Mouse (Mus musculus): ENCODE measurements around the gene Kif3b. TPM values are rescaled to one million over a fixed set of nuclear protein-coding genes. Genes with fewer than 3 reads are reported as not detected.
"Not testable (repeated sequence)": the region's sequence is repeated elsewhere in the genome, so short reads cannot be mapped to it uniquely, and the experiment has no call there.

Gene Kif3b
- total RNA-seq, 2 experiments from 2014 or later: 28.0 to 29.2 TPM

DNA sequence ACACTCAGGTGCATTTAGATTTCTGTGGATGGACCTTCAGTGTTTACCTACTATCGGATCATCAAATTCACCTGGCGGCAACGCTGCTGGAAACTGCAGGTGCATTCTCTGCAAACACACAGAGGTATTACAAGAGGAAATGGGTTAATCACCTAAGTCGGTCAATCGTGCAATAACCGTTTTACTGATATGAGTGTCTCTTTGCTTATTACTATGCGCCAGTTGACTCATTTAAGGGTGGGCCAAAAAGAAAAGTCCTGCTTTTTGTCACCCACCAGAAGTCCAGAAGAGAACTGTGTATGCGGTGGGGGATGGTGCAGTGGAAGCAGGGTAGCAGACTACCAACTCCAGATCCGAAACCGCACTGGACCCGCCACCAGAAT lies 53.8 kb downstream of the Kif3b start:
- no peak for DNase-seq (ENCODE audit: low spot score in 2 of 2)

DNA sequence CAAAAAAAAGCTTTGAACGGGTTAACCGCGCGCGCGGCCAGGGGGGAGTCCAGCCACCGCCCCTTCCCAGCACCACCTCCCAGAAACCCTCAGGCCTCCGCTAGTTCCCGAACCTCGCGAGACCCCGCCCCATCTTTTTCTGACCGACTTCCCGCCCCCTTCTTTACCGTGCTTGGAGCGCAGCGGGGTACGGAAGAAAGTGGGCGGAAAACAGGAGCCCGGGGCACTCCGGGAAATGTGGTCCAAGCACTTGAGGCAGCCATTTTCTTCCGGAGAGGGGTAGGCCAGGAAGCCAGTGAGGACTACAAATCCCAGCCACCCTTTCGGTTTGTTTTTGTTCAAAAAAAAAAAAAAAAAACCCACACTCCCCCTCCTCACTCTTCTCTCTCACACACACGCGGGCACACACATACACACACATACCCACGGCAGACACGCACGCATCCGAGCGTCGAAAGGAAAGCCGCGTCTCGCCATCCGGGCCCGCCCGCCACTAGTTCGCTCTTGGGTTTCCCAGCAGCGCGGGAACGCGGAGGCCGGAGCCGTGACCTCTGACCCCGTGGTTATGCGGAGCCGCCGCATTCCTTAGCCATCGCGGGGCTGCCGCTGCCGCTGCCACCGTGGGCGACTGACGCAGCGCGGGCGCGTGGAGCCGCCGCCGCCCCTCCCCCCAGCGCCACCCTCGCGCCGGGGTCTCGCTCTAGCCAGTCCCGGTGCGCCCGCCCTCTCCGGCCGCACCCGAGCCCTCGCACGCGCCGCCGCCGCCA lies 54.4 kb downstream of the Kif3b start, which contains the start of gene Asxl1:
Gene Asxl1, plus strand, starts transcription at position 376 of the 767 bp plus-strand sequence.
- DNase-seq (ENCODE audit: low spot score in 2 of 2): peak; percentile 82 to 92

DNA sequence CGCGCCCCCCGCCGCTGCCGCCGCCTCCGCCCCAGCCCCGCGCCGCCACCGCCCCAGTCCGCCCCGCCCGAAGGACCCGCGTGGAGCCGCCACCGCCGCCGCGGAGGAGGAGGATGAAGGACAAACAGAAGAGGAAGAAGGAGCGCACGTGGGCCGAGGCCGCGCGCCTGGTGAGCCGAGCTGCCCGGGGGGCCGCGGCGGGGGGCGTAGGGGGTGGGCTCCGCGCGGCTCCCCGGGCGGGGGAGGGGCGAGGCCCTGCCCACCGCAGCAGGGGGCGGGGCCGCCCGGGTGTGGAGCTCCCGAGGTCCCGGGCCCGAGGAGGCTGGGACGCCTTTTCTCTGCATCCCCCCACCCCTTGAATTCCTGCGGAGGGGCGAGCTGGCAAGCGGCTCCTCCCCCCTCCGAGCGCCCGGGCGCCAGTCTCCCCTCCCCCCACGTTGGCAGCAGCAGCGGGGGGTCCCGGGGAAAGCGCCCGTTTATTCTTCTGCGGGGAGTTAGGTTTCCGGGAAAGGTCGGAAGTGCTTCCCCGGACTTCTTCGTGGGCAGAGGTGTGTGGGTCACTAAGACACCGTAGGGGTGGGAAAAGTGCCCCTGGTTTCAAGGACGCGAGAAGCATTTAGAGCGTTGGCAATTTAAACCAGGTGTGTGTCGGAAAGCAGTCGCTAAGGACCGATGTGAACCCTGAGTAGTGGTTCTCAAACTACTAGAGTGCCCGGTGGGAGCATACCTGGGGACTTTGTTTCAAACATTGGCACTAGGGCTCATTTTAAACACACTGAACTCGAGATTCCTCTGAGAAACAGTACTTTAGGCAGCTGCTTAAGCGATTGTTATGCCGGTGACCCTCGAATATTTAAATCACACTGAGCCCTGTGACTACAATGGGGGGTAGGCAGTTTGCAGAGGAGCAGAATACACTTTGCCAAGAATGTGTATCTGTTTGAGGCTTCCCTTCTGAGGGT lies 55.3 kb downstream of the Kif3b start:
- peak; percentile 34 to 37 for DNase-seq (ENCODE audit: low spot score in 2 of 2)

DNA sequence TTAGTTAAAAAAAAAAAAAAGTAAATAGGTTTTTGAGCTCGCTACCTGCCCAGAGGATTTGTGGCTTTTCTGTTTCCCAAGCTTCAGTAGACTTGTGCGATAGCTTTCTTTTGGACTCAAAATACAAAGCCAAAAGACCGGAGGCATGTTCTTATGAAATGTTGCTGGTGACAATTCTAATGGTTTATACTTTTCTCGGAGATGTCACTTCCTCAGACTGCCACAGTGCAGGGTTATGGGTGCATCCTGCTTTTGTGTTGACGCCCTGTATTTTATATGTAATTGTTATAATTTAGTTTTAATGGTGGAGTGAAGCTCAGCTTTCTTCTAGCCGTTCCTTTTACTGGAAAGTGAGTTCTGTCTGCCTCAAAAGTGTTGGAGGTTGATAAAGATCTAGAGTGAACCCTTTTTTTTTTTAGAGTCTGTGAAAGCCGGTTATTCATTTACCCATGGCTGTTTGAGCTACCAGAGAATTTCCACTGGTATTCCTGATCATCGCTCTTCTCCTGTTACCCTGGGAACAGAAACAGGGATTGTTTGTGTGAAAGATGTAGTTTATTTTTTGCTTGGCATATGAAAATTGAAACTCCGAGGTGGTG lies 56.1 kb downstream of the Kif3b start:
- no peak for DNase-seq (ENCODE audit: low spot score in 2 of 2)

DNA sequence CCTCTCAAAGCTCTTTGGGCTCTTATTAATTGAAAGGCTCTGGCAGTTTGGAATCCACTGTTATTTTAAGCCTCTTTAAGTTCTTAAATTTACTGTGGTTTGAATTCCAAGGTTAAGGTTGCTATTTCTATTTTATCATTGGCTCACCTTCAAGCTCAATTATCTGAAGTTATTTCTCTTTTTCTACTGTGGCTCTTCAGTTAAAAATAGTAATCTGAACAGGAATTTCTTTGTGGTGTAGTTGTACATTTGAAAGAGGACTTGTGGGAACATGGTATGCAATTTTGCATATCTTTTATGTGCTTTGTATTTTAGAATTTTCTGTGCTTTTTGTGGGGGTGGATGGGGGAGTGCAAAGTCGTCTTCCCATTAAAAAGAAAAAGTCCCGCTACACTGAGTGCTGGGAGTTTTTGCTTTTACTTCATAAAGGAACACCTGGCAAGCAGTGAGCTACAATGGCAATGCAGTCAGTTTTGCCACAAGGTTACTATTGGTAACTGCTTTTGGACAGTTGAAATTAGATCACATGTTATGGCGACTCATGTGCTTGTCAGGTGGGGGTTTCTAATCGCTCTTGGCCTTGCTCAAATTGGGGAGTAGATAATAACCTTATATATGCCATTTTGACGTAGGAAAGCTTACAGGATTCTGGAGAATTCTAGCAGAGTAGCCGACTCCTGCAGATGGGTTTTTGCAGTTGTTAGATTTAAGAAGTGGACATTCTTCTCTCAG lies 57.1 kb downstream of the Kif3b start:
- no peak for DNase-seq (ENCODE audit: low spot score in 2 of 2)

DNA sequence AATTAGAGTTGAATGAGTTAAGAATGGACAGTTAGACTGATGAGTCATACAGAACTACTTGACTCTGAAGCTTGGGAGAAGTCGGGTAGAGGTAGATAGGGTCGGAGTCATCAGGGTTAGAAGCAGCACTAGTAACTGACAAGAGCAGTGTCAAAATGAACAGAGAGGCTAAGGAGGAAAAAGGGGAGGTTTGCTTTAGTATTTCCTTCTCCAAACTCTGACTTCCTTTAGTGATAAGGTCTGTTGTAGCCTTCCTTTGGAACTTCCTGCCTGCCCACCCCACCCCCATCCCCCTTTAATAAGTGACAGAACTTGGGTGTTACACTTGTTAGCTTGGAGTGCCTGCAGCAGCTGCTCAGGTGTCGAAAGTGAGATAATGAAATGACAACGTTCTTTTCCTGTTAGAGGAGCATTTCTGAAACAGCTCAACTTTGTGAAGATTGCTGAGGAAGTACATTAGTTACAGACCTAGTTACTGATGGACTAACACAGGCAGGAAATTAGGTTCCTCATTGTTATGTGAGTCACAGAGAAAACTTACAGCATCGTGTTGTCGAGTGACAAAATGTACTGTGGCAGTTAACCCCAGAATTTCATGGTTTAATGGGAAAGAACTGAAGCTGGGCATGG lies 59.5 kb downstream of the Kif3b start:
- DNase-seq (ENCODE audit: low spot score in 2 of 2): no peak

DNA sequence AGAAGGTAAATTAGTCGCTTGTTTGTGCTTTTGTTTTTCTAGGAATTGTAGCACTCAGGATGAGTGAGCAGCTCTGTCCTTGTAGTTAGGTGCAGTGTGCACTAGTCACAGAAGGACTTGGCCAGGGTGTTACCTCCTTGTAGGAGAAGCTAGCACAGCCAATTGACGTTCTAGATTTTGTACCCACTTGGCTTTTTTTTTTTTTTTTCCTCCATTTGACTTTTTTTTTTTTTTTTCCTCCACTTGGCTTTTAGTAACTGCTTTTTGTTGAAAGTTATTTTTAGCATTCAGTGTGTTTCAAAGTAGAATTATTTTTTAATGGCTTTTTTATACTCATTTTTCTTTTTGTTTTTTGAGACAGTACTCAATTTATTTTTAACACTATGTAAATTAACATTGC lies 63.4 kb downstream of the Kif3b start:
- DNase-seq (ENCODE audit: low spot score in 2 of 2): no peak

DNA sequence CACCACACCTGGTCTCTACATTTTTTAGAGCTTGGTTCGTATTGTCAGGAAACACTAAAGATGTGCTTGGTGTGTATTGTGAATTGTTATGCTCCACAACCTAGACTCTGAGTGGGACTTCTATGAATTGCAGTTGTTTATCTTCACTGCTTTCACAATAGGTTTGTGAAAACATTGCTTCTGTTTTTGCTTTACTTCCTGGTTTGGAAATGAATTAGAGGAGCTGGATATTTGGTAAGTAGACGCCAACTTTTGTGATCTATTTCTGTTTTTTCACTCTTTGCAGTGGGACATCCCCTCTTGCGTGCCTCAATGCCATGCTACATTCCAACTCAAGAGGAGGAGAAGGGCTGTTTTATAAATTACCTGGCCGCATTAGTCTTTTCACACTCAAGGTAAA lies 65.6 kb downstream of the Kif3b start:
- no peak for DNase-seq (ENCODE audit: low spot score in 2 of 2)

DNA sequence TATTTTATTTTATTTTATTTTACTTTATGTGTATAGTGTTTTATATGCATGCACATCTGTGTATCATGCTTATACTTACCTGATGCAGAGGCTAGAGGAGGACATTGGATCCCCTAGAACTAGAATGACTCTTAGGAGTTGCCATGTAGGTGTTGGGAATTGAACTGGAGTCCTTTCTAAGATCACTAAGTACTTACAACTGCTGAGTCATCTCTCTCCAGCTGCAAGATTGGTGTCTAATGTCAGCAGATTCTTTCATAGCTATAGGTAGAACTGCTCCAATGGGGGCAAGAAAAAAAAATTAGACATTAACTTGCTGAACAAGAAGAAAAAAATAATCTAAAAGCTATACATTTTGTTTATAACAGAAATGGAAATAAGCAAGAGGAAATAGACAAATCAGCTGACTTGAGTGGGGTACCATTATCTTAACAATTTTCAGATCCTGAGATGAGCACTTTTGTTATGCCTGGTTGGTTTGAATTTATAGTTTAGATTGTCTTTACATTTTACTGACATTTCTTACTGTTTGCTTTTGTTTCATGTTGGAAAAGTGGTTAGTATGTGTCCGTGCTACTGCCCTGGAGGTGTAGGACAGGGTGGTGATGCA lies 70.0 kb downstream of the Kif3b start:
- no peak for DNase-seq (ENCODE audit: low spot score in 2 of 2)

DNA sequence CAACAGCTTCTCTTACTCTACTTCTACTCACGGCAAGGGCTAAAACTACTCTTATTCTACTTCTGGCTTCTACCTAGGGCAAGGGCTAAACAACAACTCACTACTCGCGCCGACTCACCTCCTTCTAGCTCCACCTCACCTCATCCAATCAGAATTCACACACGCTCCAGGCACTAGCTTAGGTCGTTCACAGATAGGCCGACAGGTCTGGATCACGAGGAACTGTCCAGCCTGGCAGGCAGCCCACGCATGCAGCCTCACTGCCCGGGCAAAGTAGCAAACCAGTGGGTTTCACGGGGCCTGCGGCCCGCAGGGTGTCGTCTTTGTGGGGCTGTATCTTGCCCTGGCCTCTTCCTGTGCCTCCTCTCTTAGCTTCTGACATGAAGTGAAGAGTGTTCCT lies 73.3 kb downstream of the Kif3b start:
- DNase-seq (ENCODE audit: low spot score in 2 of 2): not testable (repeated sequence)

DNA sequence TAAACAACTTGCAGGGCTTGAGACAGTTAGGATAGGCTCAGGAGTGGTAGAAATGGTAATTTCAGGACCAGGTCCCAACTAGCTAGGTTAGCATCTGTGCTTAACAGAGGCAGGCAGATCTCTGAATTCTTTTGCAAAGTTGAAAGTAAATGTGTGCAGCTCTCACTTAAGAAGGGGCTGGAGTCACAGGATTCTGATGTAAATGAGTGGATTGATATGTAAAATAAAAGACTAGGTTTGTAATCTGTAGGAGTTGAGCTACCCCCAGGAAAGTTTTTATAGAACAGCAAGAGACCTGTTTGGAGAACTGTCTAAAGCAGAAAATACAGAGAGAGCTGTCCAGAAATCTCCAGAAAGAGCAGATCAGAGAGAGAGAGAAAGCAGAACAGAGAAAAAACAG lies 79.7 kb downstream of the Kif3b start:
- no peak for DNase-seq (ENCODE audit: low spot score in 2 of 2)

DNA sequence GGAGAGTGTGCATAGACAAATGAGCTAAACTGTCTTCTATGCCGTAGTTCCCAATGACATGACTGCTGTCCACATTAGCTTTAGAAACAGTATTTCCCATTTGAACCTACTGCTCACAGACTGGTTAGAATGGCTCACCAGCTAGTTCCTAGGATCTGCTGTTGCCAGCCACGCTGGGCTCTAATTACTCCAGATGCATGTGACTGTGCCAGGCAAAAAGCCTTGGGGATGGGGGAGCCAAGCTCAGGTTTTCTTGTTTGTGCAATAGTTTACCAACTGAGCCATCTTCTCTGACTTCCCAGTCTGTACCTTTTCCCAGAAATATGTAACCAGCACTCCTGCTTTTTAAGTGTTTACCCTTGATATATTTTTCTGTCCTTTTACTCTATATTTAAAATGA lies 84.2 kb downstream of the Kif3b start:
- DNase-seq (ENCODE audit: low spot score in 2 of 2): no peak

DNA sequence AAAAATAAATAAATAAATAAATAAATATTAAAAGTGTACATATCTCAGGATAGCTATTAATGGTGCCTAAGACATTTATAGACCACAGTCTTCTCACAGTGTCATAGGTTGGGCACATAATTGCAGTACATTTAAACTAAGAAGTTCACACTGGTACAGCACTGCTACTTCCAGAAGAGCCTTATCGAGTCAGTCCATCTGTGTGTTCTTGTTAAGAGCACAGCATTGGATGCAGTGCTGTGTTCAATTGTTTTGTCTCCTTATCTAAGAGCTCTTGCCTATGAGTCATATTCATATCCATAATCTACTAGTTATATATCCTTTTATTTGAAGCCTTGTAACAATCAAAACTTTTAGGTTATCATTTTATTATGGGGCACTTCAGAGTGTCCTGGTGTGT lies 89.3 kb downstream of the Kif3b start:
- no peak for DNase-seq (ENCODE audit: low spot score in 2 of 2)

Other genes with a start within 250 kb of the Kif3b start
- 10 to 100 TPM; 20.7 to 22.8 TPM for gene Ccm2l, start 225.5 kb upstream of the Kif3b start, total RNA-seq (2021)
- gene Hck, start 182.9 kb upstream of the Kif3b start, total RNA-seq (2021): 1 to 10 TPM; 3.9 to 4.3 TPM
- 100 to 1,000 TPM; 101 to 106 TPM for gene Tm9sf4, start 130.1 kb upstream of the Kif3b start, total RNA-seq (2021)
- 1 to 10 TPM; 8.6 to 8.8 TPM for gene Tspyl3, start 66.0 kb upstream of the Kif3b start, total RNA-seq (2021)
- gene Plagl2, start 50.0 kb upstream of the Kif3b start, total RNA-seq (2021): 10 to 100 TPM; 19.1 to 20.3 TPM
- gene Pofut1, start 49.9 kb upstream of the Kif3b start, total RNA-seq (2021): 10 to 100 TPM; 47.3 to 48.8 TPM
- gene Asxl1, start 54.4 kb downstream of the Kif3b start, total RNA-seq (2021): 10 to 100 TPM; 51.3 to 53.2 TPM
- not detected for gene 4930404H24Rik, start 201.4 kb downstream of the Kif3b start, total RNA-seq (2021)
- gene Nol4l, start 238.6 kb downstream of the Kif3b start, total RNA-seq (2021): 10 to 100 TPM; 26.7 to 26.9 TPM